Mouse (Mus musculus) ES-Bruce4 (cell line): Measurements from ENCODE around the gene Naa11. TPM values are rescaled to one million over a fixed set of nuclear protein-coding genes. Genes with fewer than 3 reads are reported as not detected.

Source experiments
- H3K27ac ChIP-seq: 2 replicates; pipeline ENCODE4 v1.5.1; 2012; ENCODE audit warnings: low read length, inconsistent platforms; ENCODE audit not compliant: insufficient read depth
- H3K27me3 ChIP-seq: 2 replicates; pipeline ENCODE4 v1.6.1; 2012; ENCODE audit warnings: mild to moderate bottlenecking, low read length, inconsistent platforms; ENCODE audit not compliant: control insufficient read depth, poor library complexity, insufficient read depth, severe bottlenecking
- H3K36me3 ChIP-seq: 2 replicates; pipeline ENCODE4 v1.6.1; 2012; ENCODE audit warnings: inconsistent platforms, mild to moderate bottlenecking, low read length, moderate library complexity; ENCODE audit not compliant: control insufficient read depth, poor library complexity, insufficient read depth, severe bottlenecking
- H3K4me1 ChIP-seq: one replicate; pipeline ENCODE4 v1.8.1; 2011; ENCODE audit warnings: low read length; ENCODE audit not compliant: control insufficient read depth, insufficient read depth
- H3K4me3 ChIP-seq: 2 replicates; pipeline ENCODE4 v1.5.1; 2011; ENCODE audit warnings: low read depth, mild to moderate bottlenecking, low read length
- H3K9ac ChIP-seq: 2 replicates; pipeline ENCODE4 v1.6.1; 2012; ENCODE audit warnings: low read depth, mild to moderate bottlenecking, inconsistent platforms; ENCODE audit not compliant: poor library complexity, severe bottlenecking
- H3K9me3 ChIP-seq: replicated peaks from 2 replicates; pipeline ENCODE4 v1.6.1; 2012; ENCODE audit warnings: mild to moderate bottlenecking, low read length, inconsistent platforms; ENCODE audit not compliant: control insufficient read depth, poor library complexity, insufficient read depth, severe bottlenecking
- CTCF ChIP-seq: IDR thresholded peaks from one replicate; pipeline ENCODE4 v1.8.1; 2011; ENCODE audit warnings: low read depth, low read length
- EP300 ChIP-seq: IDR thresholded peaks from 2 replicates; pipeline ENCODE4 v1.6.1; 2011; ENCODE audit warnings: low read depth, low read length; ENCODE audit not compliant: insufficient read depth
- POLR2A ChIP-seq: IDR thresholded peaks from one replicate; pipeline ENCODE4 v1.8.1; 2011; ENCODE audit warnings: low read length; ENCODE audit not compliant: insufficient read depth
- polyA plus RNA-seq: library from polyadenylated mRNA; stranded (reverse); fragments of >200 nt; gene quantifications from 2 replicates; pipeline ENCODE4 v1.2.4, GENCODE M21; 2011; ENCODE audit warnings: low read depth; ENCODE audit not compliant: missing spikeins, insufficient read depth, insufficient read length

Naa11 gene
- polyA plus RNA-seq, 1 experiment, result 7.9 TPM

GRCm38 (mm10) chr5:97344144-97344543 is 48.0 kb downstream of the Naa11 start:
- no peak for TF ChIP-seq POLR2A
- no peak for TF ChIP-seq CTCF
- no peak for TF ChIP-seq EP300

DNA sequence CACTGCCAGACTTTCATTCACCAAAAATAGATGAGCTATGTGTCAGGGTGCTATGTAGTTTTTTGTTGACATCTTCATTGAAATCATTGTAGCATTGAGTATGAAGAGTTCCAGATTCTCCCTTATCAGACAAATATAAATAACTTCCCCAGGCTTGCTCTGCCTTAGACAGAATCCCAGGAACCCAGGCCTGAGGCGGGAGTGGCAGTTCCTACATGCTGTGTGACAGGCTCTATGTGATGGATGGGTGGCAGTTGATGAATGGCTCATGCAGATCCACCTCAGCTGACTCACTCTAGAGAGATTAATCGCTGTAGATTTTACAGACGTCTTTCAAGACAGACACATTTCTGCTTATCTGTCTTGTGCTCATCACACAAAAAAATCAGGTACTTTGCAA is 57.4 kb downstream of the Naa11 start:
- Histone ChIP-seq H3K4me1 (no peaks in the 10 kb centered on the region), H3K4me3 (no peak overlapping the region), H3K36me3 (no peaks in the 10 kb centered on the region), H3K9me3 (no peaks in the 10 kb centered on the region), H3K9ac (no peak overlapping the region), H3K27ac (no peak overlapping the region), H3K27me3 (no peaks in the 10 kb centered on the region)
- TF ChIP-seq EP300 (no peak), CTCF (no peak), POLR2A (no peak)

More at GRCm38 (mm10) chr5:97344144-97344543, 48.0 kb downstream of the Naa11 start:
- no peak overlapping the region for H3K4me3 ChIP-seq
- no peak overlapping the region for H3K9ac ChIP-seq
- no peaks in the 10 kb centered on the region for H3K4me1 ChIP-seq
- no peaks in the 10 kb centered on the region for H3K27me3 ChIP-seq
- no peak overlapping the region for H3K27ac ChIP-seq
- no peaks in the 10 kb centered on the region for H3K9me3 ChIP-seq
- H3K36me3 ChIP-seq, result no peaks in the 10 kb centered on the region

Other genes with a start within 250 kb of the Naa11 start
- not detected in 2 replicates for gene Gk2, start 64.6 kb upstream of the Naa11 start, polyA plus RNA-seq